Mouse (Mus musculus) yolk sac, embryonic 10.5 days (tissue): Measurements from ENCODE around the gene Paqr9.

Source experiments
- DNase-seq: peaks from one replicate; pipeline ENCODE4 v3.0.0-alpha.2; 2017; ENCODE audit warnings: low spot score

Gene Paqr9

DNA sequence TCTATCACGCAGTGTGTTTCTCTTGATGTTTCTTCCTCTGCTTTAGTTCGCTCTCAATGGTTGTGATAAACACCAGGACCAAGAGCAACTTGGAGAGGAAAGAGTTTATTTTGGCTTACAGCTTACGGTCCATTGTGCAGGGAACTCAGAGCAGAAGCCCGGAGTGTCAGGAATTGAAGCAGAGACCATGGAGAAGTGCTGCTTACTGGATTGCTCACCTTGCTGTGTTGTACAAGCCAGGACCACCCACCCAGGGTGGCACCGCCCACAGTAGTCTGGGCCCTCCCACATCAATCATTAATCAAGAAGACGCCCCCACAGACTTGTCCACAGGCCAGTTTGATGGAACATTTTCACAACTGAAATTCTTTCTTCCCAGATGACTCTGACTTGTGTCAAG lies 18.0 kb downstream of the Paqr9 start:
- DNase-seq: no peak

- DNase-seq: no peak
Measured at GRCm38 (mm10) chr9:95578366-95578895, 19.0 kb downstream of the Paqr9 start.

- DNase-seq: peak; percentile 64
Measured at GRCm38 (mm10) chr9:95581021-95581757, 21.7 kb downstream of the Paqr9 start.

- peak; percentile 6 for DNase-seq
Measured at GRCm38 (mm10) chr9:95581758-95582515, 22.5 kb downstream of the Paqr9 start.

- DNase-seq: no peak
Measured at GRCm38 (mm10) chr9:95582555-95582954, 23.1 kb downstream of the Paqr9 start.

DNA sequence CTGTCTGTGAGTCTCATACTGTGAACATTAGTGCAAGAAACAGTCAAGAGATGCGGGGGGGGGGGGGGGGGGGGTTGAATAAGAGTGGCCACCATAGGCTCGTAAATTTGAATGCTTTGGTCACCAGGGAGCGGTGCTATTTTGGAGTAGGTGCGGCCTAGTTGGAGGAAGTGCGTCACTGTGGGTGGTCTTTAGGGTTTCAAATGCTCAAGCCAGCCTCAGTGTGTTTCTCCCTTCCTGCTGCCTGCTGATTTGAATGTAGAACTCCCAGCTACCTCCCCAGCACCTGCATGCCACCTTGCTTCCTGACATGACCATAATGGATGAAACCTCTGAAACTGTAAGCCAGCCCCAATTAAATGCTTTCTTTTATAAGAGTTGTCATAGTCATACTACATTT lies 26.6 kb downstream of the Paqr9 start:
- no peak for DNase-seq

- no peak for DNase-seq
Measured at GRCm38 (mm10) chr9:95588070-95588469, 28.6 kb downstream of the Paqr9 start.

GRCm38 (mm10) chr9:95594291-95594690 lies 34.8 kb downstream of the Paqr9 start:
- peak; percentile 7 for DNase-seq

DNA sequence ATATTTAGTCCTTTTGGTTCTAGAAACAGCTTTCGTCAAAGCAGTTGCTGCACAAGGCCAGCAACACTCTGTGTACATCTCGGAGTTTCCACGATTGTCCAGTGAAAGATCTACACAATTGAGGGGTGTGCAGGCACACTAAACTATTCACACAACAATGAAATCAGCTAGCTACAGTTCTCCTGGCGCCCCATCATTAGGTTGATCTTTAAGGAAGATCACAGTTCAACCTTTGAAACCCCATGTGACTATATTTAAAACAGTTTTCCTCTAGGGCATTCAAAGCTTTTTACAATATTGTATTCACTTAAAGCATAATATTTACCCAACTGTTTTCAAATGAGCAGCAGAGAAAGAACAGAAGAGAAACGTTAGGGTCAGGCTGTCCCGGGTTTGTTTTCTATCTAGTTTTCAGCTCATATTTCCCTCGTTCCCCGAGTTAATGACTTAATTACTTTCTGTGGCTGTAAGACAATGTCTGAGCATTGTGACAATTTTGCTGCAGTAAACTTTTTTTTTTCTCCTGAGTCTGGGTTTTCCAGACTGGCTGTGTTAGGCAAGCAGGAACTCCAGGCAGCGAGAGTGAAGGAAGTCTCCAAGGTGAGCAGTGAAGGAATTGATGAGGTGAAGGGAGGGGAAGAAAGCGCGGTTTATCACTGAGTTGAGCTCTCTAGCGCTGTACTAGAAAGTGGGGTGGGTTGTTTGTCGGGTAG lies 38.2 kb downstream of the Paqr9 start:
- DNase-seq: no peak

GRCm38 (mm10) chr9:95598179-95598721 lies 38.8 kb downstream of the Paqr9 start:
- DNase-seq: no peak

GRCm38 (mm10) chr9:95599399-95599798 lies 39.9 kb downstream of the Paqr9 start:
- no peak for DNase-seq

DNA sequence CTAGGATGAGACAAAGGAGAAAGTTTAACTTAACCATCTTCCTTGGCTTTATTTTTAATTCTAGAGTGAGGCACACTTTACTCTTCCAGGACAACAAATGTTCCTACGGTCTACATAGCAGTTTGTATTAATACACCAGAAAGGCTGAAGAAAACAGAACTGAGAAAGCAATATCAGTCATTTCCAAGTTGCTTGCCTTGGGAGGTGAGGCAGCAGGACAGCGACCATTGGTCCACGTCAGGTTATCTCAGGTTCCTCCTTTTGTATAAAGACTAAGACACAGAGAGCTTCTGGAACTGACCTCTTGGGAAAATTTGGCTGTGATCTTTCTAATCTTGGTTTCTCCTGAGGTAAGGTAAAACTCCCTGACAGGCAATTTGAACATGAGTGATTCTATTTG lies 43.4 kb downstream of the Paqr9 start:
- no peak for DNase-seq

DNA sequence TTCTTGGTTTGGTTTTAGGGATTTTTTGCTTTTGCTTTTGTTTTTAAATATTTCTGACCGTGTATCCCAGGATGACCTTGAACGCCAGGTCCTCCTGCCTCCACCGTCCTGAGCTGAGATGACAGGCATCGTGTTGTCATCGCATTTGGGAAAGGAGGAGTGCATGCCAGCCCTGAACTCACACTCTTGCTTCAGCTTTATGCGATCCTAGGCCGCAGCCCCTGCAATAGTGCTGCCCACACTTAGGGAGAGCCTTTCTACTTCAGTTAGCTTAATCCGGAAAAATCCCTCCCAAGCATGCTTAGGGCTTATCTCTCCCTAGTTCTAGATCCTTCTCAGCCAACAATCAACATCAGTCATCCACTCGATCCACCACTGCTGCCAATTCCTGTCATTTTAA lies 43.9 kb downstream of the Paqr9 start:
- no peak for DNase-seq

- DNase-seq: no peak
Measured at GRCm38 (mm10) chr9:95607196-95607595, 47.7 kb downstream of the Paqr9 start.

DNA sequence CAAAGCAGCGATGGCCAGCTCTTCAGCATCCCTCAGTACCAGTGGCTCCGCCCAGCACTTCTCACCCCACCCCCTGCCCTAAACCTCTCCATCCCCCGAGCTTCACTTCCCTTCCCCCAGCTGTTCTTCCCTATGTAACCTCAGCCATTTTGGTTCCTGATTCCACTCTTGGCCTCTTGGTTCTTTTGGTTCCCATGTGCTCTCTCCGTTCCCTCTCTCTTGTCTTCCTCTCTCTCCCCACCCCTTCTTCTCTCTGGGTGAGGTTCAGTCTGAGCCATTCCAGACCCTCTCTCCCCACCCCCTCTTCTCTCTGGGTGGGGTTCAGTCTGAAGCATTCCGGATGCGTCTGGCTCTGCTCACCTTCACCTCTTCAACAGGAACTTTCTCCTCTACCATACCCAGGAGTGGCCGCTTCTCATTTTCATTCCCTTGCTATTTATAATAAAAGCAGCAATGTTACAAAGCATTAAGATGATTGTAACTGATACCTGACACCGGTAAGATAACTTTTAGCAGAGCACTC lies 52.9 kb downstream of the Paqr9 start:
- no peak for DNase-seq

GRCm38 (mm10) chr9:95613426-95614127 lies 54.1 kb downstream of the Paqr9 start:
- no peak for DNase-seq

DNA sequence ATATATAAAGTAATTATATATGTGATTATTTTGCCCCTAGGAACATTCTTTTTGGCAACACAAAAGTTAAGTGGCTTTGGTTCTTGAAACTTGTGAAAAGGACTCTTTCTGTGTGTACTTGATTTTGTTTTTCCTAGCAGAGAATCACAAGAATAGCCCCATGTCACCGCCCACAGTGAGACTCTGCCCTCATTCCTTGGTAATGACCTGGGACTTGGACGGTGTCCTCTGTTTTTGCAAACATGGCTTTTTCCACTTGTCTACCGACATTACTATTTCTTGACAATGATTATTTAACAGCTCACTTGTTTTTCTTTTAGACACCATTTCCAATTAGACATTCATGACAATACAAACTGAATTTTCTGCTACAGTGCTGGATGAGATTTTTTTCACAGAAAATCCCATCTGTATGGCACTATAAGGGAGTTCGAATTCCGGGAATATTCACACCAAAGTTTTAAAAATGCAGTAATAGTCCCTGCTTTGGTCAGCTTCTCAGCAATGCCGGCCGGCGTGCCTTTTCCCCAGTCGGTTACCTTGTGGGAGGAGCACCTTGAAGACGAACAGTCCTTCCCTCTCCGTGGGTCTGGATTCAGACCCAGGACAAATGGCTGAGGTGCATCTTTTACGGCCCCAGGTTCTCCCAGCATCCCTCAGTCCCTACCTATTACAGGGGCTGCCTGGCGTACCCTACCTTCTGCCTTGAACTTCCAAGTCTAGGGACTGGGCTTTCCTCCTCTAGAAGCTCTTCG lies 55.6 kb downstream of the Paqr9 start:
- no peak for DNase-seq

GRCm38 (mm10) chr9:95615961-95616360 lies 56.5 kb downstream of the Paqr9 start:
- DNase-seq: no peak
